Mouse (Mus musculus) myocyte (in vitro differentiated cells): ENCODE measurements around the gene Ylpm1. TPM values are rescaled to one million over a fixed set of nuclear protein-coding genes. Genes with fewer than 3 reads are reported as not detected.

ENCODE experiments used
- H3K27me3 ChIP-seq: one replicate; pipeline ENCODE4 v1.6.1; 2011; ENCODE audit not compliant: control insufficient read depth, insufficient read depth, insufficient read length
- H3K36me3 ChIP-seq: one replicate; pipeline ENCODE4 v1.6.1; 2011; ENCODE audit not compliant: control insufficient read depth, insufficient read depth
- H3K4me2 ChIP-seq: one replicate; pipeline ENCODE4 v1.6.1; 2011; ENCODE audit warnings: low read depth, control low read depth
- H3K4me3 ChIP-seq: one replicate; pipeline ENCODE4 v1.5.1; 2011; ENCODE audit warnings: mild to moderate bottlenecking, control low read depth, moderate library complexity
- H3K79me2 ChIP-seq: one replicate; pipeline ENCODE4 v1.6.1; 2011; ENCODE audit not compliant: control insufficient read depth, insufficient read depth
- H3ac ChIP-seq: one replicate; pipeline ENCODE4 v1.6.1; 2011; ENCODE audit not compliant: control insufficient read depth, insufficient read length
- CEBPB ChIP-seq: IDR thresholded peaks from 2 replicates; pipeline ENCODE4 v1.6.1; 2011; ENCODE audit warnings: mild to moderate bottlenecking, moderate library complexity; ENCODE audit not compliant: poor library complexity, insufficient read depth, severe bottlenecking
- E2F4 ChIP-seq: IDR thresholded peaks from one replicate; pipeline ENCODE4 v1.6.1; 2011; ENCODE audit warnings: mild to moderate bottlenecking, control low read depth, moderate library complexity; ENCODE audit not compliant: insufficient read depth
- MAX ChIP-seq: IDR thresholded peaks from one replicate; pipeline ENCODE4 v1.6.1; 2011; ENCODE audit warnings: low read depth, mild to moderate bottlenecking, control low read depth
- MYOD1 ChIP-seq, 3 experiments: IDR thresholded peaks; one replicate each; pipeline ENCODE4 v1.6.1; 2011; ENCODE audit warnings: control low read depth in 2 of 3, low read depth in 2 of 3, mild to moderate bottlenecking in 2 of 3, moderate library complexity in 1 of 3; ENCODE audit not compliant: insufficient read length in 2 of 3, control insufficient read depth in 1 of 3
- MYOG ChIP-seq, 3 experiments: IDR thresholded peaks; one replicate each; pipeline ENCODE4 v1.6.1; 2011; ENCODE audit warnings: control low read depth in 2 of 3, low read depth in 2 of 3, mild to moderate bottlenecking in 2 of 3; ENCODE audit not compliant: insufficient read length in 2 of 3, control insufficient read depth in 1 of 3, insufficient read depth in 1 of 3
- POLR2A ChIP-seq: IDR thresholded peaks from one replicate; pipeline ENCODE4 v1.6.1; 2011; ENCODE audit warnings: low read depth, mild to moderate bottlenecking, control low read depth, moderate library complexity; ENCODE audit not compliant: insufficient read length
- POLR2AphosphoS2 ChIP-seq: IDR thresholded peaks from one replicate; pipeline ENCODE4 v1.6.1; 2011; ENCODE audit warnings: low read depth, control low read depth; ENCODE audit not compliant: insufficient read length
- REST ChIP-seq: IDR thresholded peaks from one replicate; pipeline ENCODE4 v1.6.1; 2011; ENCODE audit warnings: mild to moderate bottlenecking, control low read depth, moderate library complexity; ENCODE audit not compliant: insufficient read depth, insufficient read length
- SRF ChIP-seq: IDR thresholded peaks from one replicate; pipeline ENCODE4 v1.6.1; 2011; ENCODE audit warnings: low read depth; ENCODE audit not compliant: control insufficient read depth, insufficient read length
- TCF12 ChIP-seq: IDR thresholded peaks from one replicate; pipeline ENCODE4 v1.6.1; 2011; ENCODE audit warnings: mild to moderate bottlenecking, control low read depth; ENCODE audit not compliant: poor library complexity, insufficient read depth, severe bottlenecking
- TCF3 ChIP-seq: IDR thresholded peaks from one replicate; pipeline ENCODE4 v1.6.1; 2011; ENCODE audit warnings: low read depth, control low read depth; ENCODE audit not compliant: insufficient read length
- USF1 ChIP-seq: IDR thresholded peaks from one replicate; pipeline ENCODE4 v1.6.1; 2011; ENCODE audit warnings: low read depth, mild to moderate bottlenecking, control low read depth, moderate library complexity
- polyA plus RNA-seq: library from polyadenylated mRNA; unstranded; fragments of >200 nt; fragmentation: generic; extraction: Trizol; gene quantifications from one replicate; pipeline ENCODE4 v1.2.1, GENCODE M21; 2012; ENCODE audit warnings: missing spikeins

The Ylpm1 gene
- polyA plus RNA-seq, 1 experiment: 21.0 TPM

DNA sequence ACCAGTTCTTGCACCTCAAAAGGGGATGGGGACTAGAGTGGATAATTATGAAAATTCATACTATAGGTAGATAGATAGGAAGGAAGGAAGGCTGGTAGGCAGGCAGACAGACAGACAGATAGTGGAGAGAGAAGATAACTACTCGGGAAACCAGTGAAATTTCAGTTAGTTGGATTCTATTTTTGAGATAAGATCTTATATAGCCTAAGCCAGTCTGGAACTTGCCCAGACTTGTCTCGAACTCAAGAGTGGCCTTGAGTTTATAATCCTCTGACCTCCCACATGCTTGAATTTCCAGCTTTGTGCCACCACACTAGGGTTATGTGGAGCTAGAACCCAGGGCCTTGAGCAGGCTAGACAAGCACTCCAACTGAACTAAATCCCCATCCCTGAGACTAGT, 88.1 kb downstream of the Ylpm1 start:
- Histone ChIP-seq H3K4me3 (no peak overlapping the region), H3K4me2 (no peak overlapping the region)
- TF ChIP-seq TCF12: no peak
- TF ChIP-seq E2F4: no peak
- TF ChIP-seq POLR2A: no peak
- TF ChIP-seq MAX: no peak
- TF ChIP-seq CEBPB: no peak
- TF ChIP-seq SRF: no peak
- TF ChIP-seq USF1: no peak
- no peak for TF ChIP-seq MYOD1 (IDR thresholded peaks at IDR 0.05; ENCODE audit: control insufficient read depth in 1 of 3, insufficient read length in 2 of 3, low read depth in 2 of 3)
- no peak for TF ChIP-seq REST
- no peak for TF ChIP-seq POLR2AphosphoS2
- no peak for TF ChIP-seq TCF3

DNA sequence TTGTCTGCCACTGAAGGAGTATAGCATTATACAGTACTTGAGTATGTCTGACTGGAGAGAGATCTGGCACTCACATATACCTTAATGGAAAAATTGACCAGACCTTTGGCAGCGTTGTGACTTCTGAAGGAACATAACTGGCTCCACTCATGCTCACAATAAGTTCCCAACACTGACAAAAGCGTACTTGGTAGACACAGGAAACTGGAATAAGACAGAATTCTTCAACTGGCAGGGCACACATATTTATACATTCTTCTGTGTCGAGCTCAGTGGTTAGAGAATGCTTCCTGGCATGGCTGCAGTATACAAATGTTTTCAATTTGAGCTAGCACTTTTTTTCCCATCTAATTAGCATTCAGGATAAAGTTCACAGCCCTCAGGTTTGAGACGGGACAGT, 88.8 kb downstream of the Ylpm1 start:
- Histone ChIP-seq H3K36me3 (peaks cover 16% of the 10 kb centered on the region), H3K79me2 (no peaks in the 10 kb centered on the region), H3K4me3 (no peak overlapping the region), H3K27me3 (no peaks in the 10 kb centered on the region), H3ac (no peak overlapping the region), H3K4me2 (no peak overlapping the region)
- TF ChIP-seq POLR2A: no peak
- TF ChIP-seq REST: no peak
- no peak for TF ChIP-seq MAX
- no peak for TF ChIP-seq SRF
- TF ChIP-seq POLR2AphosphoS2: no peak
- no peak for TF ChIP-seq TCF3
- TF ChIP-seq CEBPB: no peak

More for the DNA sequence above, 88.1 kb downstream of the Ylpm1 start:
- no peak overlapping the region for H3ac ChIP-seq
- no peaks in the 10 kb centered on the region for H3K79me2 ChIP-seq
- no peaks in the 10 kb centered on the region for H3K27me3 ChIP-seq
- peaks cover 15% of the 10 kb centered on the region for H3K36me3 ChIP-seq

DNA sequence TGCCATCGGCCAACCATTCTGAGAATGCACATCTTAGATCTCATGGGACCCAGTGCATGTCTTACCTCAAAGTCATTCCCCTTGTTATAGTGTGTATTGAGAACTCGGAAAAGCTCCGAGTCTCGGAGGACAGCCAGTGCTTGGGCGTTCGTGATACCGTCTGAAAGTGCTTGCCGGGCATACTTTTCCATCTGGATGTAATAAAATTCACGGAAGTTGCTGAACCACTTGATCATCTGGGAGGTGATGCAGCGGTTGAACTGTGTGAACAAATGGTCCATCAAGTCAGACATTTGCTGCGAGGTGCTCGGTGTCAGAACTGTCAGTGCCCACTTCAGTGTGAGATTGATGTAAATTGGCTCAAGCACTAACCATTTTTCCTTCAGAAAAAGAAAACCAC, 91.7 kb downstream of the Ylpm1 start:
- no peaks in the 10 kb centered on the region for H3K27me3 ChIP-seq
- H3K79me2 ChIP-seq: no peaks in the 10 kb centered on the region
- peaks cover 16% of the 10 kb centered on the region for H3K36me3 ChIP-seq
- no peak overlapping the region for H3K4me3 ChIP-seq
- H3ac ChIP-seq: no peak overlapping the region
- no peak for TF ChIP-seq USF1
- TF ChIP-seq POLR2AphosphoS2: no peak
- TF ChIP-seq E2F4: no peak
- H3K4me2 ChIP-seq: no peak overlapping the region

DNA sequence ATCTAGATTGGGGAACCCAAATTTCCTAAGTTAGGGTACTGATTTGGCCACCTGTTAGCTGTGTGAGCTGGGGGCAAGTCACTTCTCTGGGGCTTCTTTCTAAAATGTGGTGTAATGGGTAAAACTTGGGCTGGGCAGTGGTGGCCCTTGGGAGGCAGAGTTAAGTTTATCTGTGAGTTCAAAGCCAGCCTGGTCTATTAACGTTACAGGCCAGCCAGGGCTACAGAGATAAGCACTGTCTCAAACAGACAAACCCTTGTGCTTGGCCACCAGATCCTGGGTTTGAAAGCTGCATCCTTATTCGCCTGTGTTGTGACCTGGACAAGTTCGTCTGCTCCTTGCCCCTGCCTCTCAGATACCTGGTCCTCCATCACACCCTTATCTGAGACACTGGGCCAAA, 95.1 kb downstream of the Ylpm1 start:
- Histone ChIP-seq H3K4me3 (no peak overlapping the region), H3ac (no peak overlapping the region), H3K79me2 (no peaks in the 10 kb centered on the region), H3K27me3 (no peaks in the 10 kb centered on the region), H3K4me2 (no peak overlapping the region), H3K36me3 (peaks cover 16% of the 10 kb centered on the region)
- TF ChIP-seq MYOG (IDR thresholded peaks at IDR 0.05; ENCODE audit: control insufficient read depth in 1 of 3, insufficient read depth in 1 of 3, insufficient read length in 2 of 3, low read depth in 2 of 3) (no peak), E2F4 (no peak), USF1 (no peak), MAX (no peak), POLR2A (no peak), POLR2AphosphoS2 (no peak), REST (no peak), SRF (no peak), TCF3 (no peak), TCF12 (no peak), MYOD1 (IDR thresholded peaks at IDR 0.05; ENCODE audit: control insufficient read depth in 1 of 3, insufficient read length in 2 of 3, low read depth in 2 of 3) (no peak), CEBPB (no peak)

DNA sequence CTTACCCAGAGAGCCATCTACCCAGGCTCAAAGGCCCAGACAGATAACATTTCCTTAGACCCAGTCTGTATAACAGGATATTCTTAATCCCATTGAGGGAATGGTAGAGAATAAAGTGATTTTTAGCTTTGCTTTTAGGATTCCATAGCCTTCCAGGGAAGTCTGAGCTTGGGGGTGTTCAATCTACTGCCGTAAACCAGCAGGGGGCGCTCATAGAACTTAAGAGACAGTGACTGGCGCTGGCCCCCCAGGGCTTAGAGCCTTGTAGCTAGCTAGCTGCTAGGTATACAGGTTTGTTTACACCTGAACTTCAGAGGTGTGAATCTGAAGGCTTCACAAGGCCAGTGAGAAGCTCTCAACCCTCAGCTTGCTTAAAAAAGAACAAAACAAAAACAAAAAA, 96.1 kb downstream of the Ylpm1 start:
- H3ac ChIP-seq: no peak overlapping the region

More for the DNA sequence above, 96.1 kb downstream of the Ylpm1 start:
- Histone ChIP-seq H3K79me2 (no peaks in the 10 kb centered on the region), H3K36me3 (peaks cover 12% of the 10 kb centered on the region), H3K4me3 (no peak overlapping the region), H3K27me3 (no peaks in the 10 kb centered on the region), H3K4me2 (no peak overlapping the region)
- TF ChIP-seq POLR2A (no peak), REST (no peak), MAX (no peak), E2F4 (no peak), MYOD1 (IDR thresholded peaks at IDR 0.05; ENCODE audit: control insufficient read depth in 1 of 3, insufficient read length in 2 of 3, low read depth in 2 of 3) (no peak), MYOG (IDR thresholded peaks at IDR 0.05; ENCODE audit: control insufficient read depth in 1 of 3, insufficient read depth in 1 of 3, insufficient read length in 2 of 3, low read depth in 2 of 3) (no peak), CEBPB (no peak), USF1 (no peak), TCF12 (no peak), POLR2AphosphoS2 (no peak)
